Mouse (Mus musculus) lung, adult 2 months (tissue): ENCODE measurements around the gene Stk40.

Experiments used
- CTCF ChIP-seq: fragments of 200-500 bp; IDR thresholded peaks from 2 replicates; pipeline ENCODE4 v1.5.1; 2011; ENCODE audit warnings: mild to moderate bottlenecking, low read length, control low read depth; ENCODE audit not compliant: insufficient read depth
- POLR2A ChIP-seq: fragments of 200-500 bp; IDR thresholded peaks from 2 replicates; pipeline ENCODE4 v1.6.1; 2011; ENCODE audit warnings: low read depth, mild to moderate bottlenecking, control low read depth, low read length, borderline replicate concordance; ENCODE audit errors: extremely low read depth

DNA sequence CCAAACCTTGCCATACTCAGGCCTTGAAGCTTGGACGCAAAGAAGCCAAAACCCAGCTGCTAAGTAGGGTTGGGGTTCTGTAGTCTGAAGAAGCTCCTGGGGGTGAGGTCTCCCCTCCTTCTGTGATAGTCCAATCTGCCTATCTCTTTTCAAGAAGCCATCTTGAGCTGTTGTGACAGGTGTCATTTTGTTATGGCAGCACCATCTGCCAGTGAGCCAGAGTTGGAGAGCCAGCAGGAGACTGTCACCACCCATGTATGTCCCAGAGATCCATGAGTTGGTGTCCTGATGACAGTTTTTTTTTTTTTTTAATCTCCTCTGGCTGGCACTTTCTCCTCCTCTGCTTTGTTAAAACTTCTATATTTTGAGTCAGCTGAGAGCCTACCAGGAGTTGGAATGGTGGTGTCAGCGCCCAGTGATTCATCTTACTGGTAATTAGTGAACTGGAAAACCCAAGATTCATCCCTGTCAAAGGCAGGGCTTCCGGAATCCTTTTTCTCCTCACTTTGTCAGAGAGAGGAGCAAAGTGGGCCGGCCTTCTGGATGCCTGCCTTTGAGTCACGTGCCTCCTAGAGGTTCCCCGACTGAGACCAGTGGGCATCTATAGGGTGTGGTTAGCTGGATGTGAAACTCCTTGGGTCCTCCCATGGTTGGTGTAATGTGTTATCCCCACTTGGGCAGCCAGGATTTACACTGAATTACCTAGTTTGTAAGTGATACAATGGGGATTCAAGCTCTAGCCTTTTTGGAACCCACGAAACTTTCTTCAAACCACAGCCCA is 1.5 kb upstream of the Stk40 start:
- TF ChIP-seq CTCF (no peak), POLR2A (no peak)
